Mouse (Mus musculus): ENCODE measurements around the gene Ube3c. TPM values are rescaled to one million over a fixed set of nuclear protein-coding genes. Genes with fewer than 3 reads are reported as not detected.

The Ube3c gene
- total RNA-seq, 4 experiments from 2014 or later = 65.6 to 80.0 (median 71.1) TPM

- no peak for DNase-seq (ENCODE audit: low spot score in 2 of 2)
These were observed 103.5 kb downstream of the Ube3c start for GRCm38 (mm10) chr5:29672551-29672950.

- DNase-seq (ENCODE audit: low spot score in 2 of 2) = no peak
These were observed 105.3 kb downstream of the Ube3c start for GRCm38 (mm10) chr5:29674305-29674704.

DNA sequence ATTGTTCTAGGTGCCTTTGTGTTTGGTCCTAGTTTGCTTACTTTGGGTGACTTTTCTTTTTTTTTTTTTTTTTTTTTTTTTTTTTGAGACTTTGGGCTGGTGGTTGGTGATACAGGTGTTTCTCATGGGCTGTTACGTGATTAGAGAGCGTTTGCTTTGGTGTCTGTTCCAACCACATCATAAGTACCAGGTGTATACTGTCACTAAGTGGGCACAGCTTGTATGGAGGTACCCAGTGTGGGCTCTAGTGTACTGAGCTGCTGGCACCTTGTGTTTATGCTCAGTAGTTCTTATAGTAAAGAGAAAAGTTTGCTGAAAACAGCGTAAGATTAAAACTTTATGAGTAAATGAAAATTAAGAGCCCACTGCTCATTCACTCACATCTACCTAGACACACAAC is 107.4 kb downstream of the Ube3c start:
- DNase-seq (ENCODE audit: low spot score in 2 of 2) = no peak

GRCm38 (mm10) chr5:29685085-29685484 is 116.0 kb downstream of the Ube3c start:
- DNase-seq (ENCODE audit: low spot score in 2 of 2) = no peak

DNA sequence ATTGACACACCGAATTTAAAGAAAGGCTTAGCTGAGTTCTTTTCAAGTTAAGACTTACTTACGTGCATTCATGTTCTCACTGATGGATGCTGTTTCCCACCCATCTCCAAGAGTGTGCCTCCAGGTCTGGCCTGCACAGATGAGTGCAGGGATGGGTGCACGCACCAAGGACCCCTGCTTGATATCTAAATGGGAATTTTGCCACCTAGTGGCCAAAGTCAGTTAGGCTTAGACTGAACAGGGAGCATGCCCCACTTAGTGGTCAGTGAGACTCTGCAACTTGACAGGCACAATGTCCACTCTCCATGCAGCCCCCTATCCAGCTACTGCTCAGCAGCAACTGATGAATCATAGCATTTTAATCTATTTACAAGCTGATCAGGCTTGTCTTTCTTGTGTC is 118.6 kb downstream of the Ube3c start:
- DNase-seq (ENCODE audit: low spot score in 2 of 2) = no peak

DNA sequence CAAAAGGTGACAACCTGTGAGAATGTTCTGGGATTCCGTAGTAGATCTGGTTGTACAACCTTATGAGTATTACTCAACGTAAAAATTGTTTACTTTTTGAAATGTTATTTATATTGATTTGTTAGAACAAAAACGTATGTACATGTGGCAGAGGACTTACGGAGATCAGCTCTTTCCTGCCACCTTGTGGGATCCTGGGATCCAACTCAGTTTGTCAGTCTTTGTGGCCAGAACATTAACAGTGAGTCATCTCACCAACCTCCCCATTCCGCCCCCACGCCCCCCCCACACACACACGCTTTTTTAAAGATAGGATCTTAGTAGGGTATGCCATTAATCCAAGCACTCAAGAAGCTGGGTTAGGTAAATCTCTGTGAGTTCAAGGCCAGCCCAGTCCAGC is 119.3 kb downstream of the Ube3c start:
- no peak for DNase-seq (ENCODE audit: low spot score in 2 of 2)

- no peak for DNase-seq (ENCODE audit: low spot score in 2 of 2)
These were observed 129.5 kb downstream of the Ube3c start for GRCm38 (mm10) chr5:29698493-29698892.

- no peak for DNase-seq (ENCODE audit: low spot score in 2 of 2)
These were observed 130.6 kb downstream of the Ube3c start for GRCm38 (mm10) chr5:29699520-29700202.

DNA sequence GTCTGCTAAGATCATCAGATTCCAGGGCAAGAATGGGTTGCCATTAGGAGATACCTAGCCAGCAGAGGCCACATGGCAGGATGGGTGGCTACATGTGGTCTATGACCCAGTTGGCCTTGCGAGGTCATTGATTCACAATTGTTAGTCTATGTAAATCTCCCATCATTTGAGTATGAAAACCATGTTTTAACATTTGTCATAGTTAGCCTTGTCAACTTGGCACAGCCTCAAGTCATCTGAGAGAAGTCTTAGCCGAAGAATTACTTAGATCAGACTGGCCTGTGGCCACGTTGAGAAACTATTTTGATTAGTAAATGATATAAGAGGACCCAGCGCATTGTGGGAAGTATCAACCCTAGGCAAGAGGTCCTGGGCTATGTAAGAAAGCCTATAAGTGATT is 138.2 kb downstream of the Ube3c start:
- DNase-seq (ENCODE audit: low spot score in 2 of 2) = no peak

DNA sequence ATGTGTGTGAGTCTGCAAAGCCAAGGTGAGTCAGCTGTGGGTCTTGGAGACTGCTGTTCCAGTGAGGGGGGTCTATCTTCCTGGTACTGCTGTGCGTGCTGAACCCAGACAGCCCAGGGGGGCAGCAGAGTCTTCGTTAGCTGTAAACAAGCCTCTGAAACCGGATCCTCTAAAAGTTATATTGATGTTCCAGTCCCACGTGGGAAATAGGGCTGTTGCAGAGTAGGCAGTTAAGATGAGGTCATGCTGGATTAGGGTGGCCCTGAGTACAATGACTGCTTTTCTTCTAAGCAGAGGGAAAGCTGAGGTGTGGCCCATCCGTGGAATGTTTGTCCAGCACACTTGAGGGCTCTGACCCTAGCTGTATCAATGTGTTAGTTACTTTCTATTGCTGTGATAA is 139.2 kb downstream of the Ube3c start:
- no peak for DNase-seq (ENCODE audit: low spot score in 2 of 2)

- DNase-seq (ENCODE audit: low spot score in 2 of 2) = no peak
These were observed 142.6 kb downstream of the Ube3c start for GRCm38 (mm10) chr5:29711631-29712030.

DNA sequence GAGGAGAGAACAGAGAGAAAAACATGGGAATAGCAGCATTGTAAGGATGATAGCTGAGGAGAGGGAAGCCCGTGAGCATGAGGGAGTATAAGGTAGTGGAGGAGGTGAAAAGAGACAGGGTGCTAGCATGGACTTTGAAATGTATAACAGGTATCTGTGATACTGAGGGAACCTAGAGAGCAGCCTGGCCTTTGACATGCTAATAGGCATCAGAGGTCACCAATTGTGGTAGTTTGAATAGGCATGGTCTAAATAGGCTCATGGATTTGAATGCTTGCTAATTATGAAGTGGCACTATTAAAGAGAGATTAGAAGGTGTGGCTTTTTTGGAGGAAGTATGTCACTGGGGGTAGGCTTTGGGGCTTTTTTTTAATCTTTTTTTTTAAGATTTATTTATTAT is 143.9 kb downstream of the Ube3c start:
- DNase-seq (ENCODE audit: low spot score in 2 of 2) = no peak

GRCm38 (mm10) chr5:29721159-29721558 is 152.1 kb downstream of the Ube3c start:
- no peak for DNase-seq (ENCODE audit: low spot score in 2 of 2)

GRCm38 (mm10) chr5:29725369-29725768 is 156.3 kb downstream of the Ube3c start:
- no peak for DNase-seq (ENCODE audit: low spot score in 2 of 2)

Other genes with a start within 250 kb of the Ube3c start
- gene Lmbr1, start 190.9 kb upstream of the Ube3c start, total RNA-seq (2022) = 10 to 100 TPM; 23.7 to 32.0 (median 29.6) TPM
- 10 to 100 TPM; 24.0 to 26.5 (median 24.8) TPM for gene Nom1, start 134.6 kb upstream of the Ube3c start, total RNA-seq (2022)
- under 1 TPM in 1 of 4 experiments, not detected in 3; 0.26 TPM for gene Mnx1, start 90.8 kb upstream of the Ube3c start, total RNA-seq (2022)
- gene Dnajb6, start 166.4 kb downstream of the Ube3c start, total RNA-seq (2022) = 100 to 1,000 TPM; 154 to 175 (median 168) TPM
- gene Gm5129, start 166.7 kb downstream of the Ube3c start, total RNA-seq (2022) = 1 to 10 TPM in 1 of 4 experiments, not detected in 3; 3.5 TPM